Mouse (Mus musculus) MEL (cell line): ENCODE results near the gene Dnhd1. TPM values are rescaled to one million over a fixed set of nuclear protein-coding genes. Genes with fewer than 3 reads are reported as not detected.

ENCODE experiments used
- DNase-seq: peaks from one replicate; pipeline ENCODE4 v3.0.0; 2011; ENCODE audit warnings: low read depth, low spot score
- H3K27ac ChIP-seq: 2 replicates; pipeline ENCODE4 v1.5.1; 2012; ENCODE audit warnings: low read depth, mild to moderate bottlenecking, control low read depth, low read length, moderate library complexity; ENCODE audit not compliant: control insufficient read depth
- H3K27me3 ChIP-seq, 2 experiments: fragments of 150-350 bp in 1 of 2; sonication (generic) in 1 of 2; 2 replicates each; pipeline ENCODE4 v1.6.1; 2012; ENCODE audit warnings: low read length in 2 of 2, mild to moderate bottlenecking in 2 of 2, improper control_type of control experiment in 1 of 2, moderate library complexity in 1 of 2; ENCODE audit not compliant: insufficient read depth in 2 of 2, control insufficient read depth in 1 of 2
- H3K36me3 ChIP-seq, 2 experiments: 2 replicates each; pipeline ENCODE4 v1.6.1; 2012 to 2014; ENCODE audit warnings: low read length in 2 of 2, improper control_type of control experiment in 1 of 2, inconsistent platforms in 1 of 2, mild to moderate bottlenecking in 1 of 2; ENCODE audit not compliant: insufficient read depth in 2 of 2, control insufficient read depth in 1 of 2
- H3K4me1 ChIP-seq, 2 experiments: fragments of 150-350 bp in 1 of 2; sonication (generic) in 1 of 2; 2 replicates each; pipeline ENCODE4 v1.6.1; 2012; ENCODE audit warnings: low read length in 2 of 2, improper control_type of control experiment in 1 of 2, mild to moderate bottlenecking in 1 of 2; ENCODE audit not compliant: insufficient read depth in 2 of 2, control insufficient read depth in 1 of 2
- H3K4me3 ChIP-seq, 2 experiments: fragments of 150-350 bp in 1 of 2; sonication (generic) in 1 of 2; 2 replicates each; pipeline ENCODE4 v1.5.1; 2012; ENCODE audit warnings: low read depth in 2 of 2, low read length in 2 of 2, mild to moderate bottlenecking in 2 of 2, moderate library complexity in 2 of 2, control low read depth in 1 of 2, improper control_type of control experiment in 1 of 2; ENCODE audit not compliant: control insufficient read depth in 1 of 2, insufficient read depth in 1 of 2
- H3K79me2 ChIP-seq: 2 replicates; pipeline ENCODE4 v1.6.1; 2012; ENCODE audit warnings: mild to moderate bottlenecking, low read length, moderate library complexity; ENCODE audit not compliant: control insufficient read depth, poor library complexity, insufficient read depth
- H3K9ac ChIP-seq: 2 replicates; pipeline ENCODE4 v1.6.1; 2012; ENCODE audit warnings: low read depth, mild to moderate bottlenecking, control low read depth, low read length, moderate library complexity; ENCODE audit not compliant: control insufficient read depth, poor library complexity, severe bottlenecking
- H3K9me3 ChIP-seq: fragments of 150-350 bp; sonication (generic); replicated peaks from 2 replicates; pipeline ENCODE4 v1.6.1; 2012; ENCODE audit warnings: mild to moderate bottlenecking, low read length, improper control_type of control experiment, moderate library complexity; ENCODE audit not compliant: insufficient read depth
- ETS1 ChIP-seq: IDR thresholded peaks from 2 replicates; pipeline ENCODE4 v1.6.1; 2012; ENCODE audit warnings: low read depth, mild to moderate bottlenecking, inconsistent platforms, low read length, improper control_type of control experiment, moderate library complexity
- GATA1 ChIP-seq: IDR thresholded peaks from 2 replicates; pipeline ENCODE4 v1.6.1; 2011; ENCODE audit warnings: low read depth, low read length, improper control_type of control experiment
- HCFC1 ChIP-seq: IDR thresholded peaks from 2 replicates; pipeline ENCODE4 v1.6.1; 2012; ENCODE audit warnings: low read depth, mild to moderate bottlenecking, inconsistent platforms, low read length, improper control_type of control experiment, moderate library complexity
- MAZ ChIP-seq: IDR thresholded peaks from 2 replicates; pipeline ENCODE4 v1.6.1; 2012; ENCODE audit warnings: low read depth, mild to moderate bottlenecking, inconsistent platforms, low read length, improper control_type of control experiment
- MEF2A ChIP-seq: IDR thresholded peaks from 2 replicates; pipeline ENCODE4 v1.6.1; 2014; ENCODE audit warnings: low read depth, mild to moderate bottlenecking, inconsistent platforms, low read length, improper control_type of control experiment; ENCODE audit not compliant: poor library complexity, insufficient replicate concordance, severe bottlenecking; ENCODE audit errors: extremely low read depth
- NRF1 ChIP-seq: IDR thresholded peaks from 2 replicates; pipeline ENCODE4 v1.6.1; 2014; ENCODE audit warnings: low read depth, mild to moderate bottlenecking, inconsistent platforms, low read length, improper control_type of control experiment, moderate library complexity; ENCODE audit not compliant: poor library complexity, insufficient read depth, severe bottlenecking
- POLR2A ChIP-seq, 2 experiments: IDR thresholded peaks; 2 replicates each; pipeline ENCODE4 v1.6.1; 2011 to 2012; ENCODE audit warnings: low read length in 2 of 2, mild to moderate bottlenecking in 2 of 2, control low read depth in 1 of 2, improper control_type of control experiment in 1 of 2, low read depth in 1 of 2, moderate library complexity in 1 of 2; ENCODE audit not compliant: control insufficient read depth in 1 of 2, insufficient read depth in 1 of 2, poor library complexity in 1 of 2
- POLR2AphosphoS2 ChIP-seq: IDR thresholded peaks from 2 replicates; pipeline ENCODE4 v1.6.1; 2011; ENCODE audit warnings: low read length, improper control_type of control experiment
- SIN3A ChIP-seq: IDR thresholded peaks from 2 replicates; pipeline ENCODE4 v1.6.1; 2012; ENCODE audit warnings: low read length, improper control_type of control experiment, inconsistent platforms
- USF2 ChIP-seq, 2 experiments: IDR thresholded peaks; 2 replicates each; pipeline ENCODE4 v1.6.1; 2011 to 2012; ENCODE audit warnings: improper control_type of control experiment in 2 of 2, low read length in 2 of 2, borderline replicate concordance in 1 of 2, inconsistent platforms in 1 of 2, low read depth in 1 of 2, mild to moderate bottlenecking in 1 of 2; ENCODE audit not compliant: insufficient read depth in 1 of 2
- ZMIZ1 ChIP-seq: IDR thresholded peaks from 2 replicates; pipeline ENCODE4 v1.6.1; 2012; ENCODE audit warnings: low read depth, mild to moderate bottlenecking, inconsistent platforms, low read length, improper control_type of control experiment, moderate library complexity
- polyA plus RNA-seq, 2 experiments: library from polyadenylated mRNA; stranded (reverse) in 1 of 2; unstranded in 1 of 2; fragments of >175 nt in 1 of 2; fragments of >200 nt in 1 of 2; gene quantifications; 2 replicates each; pipeline versions ENCODE4 v1.2.1 to v1.2.4; 2012; ENCODE audit warnings: low replicate concordance in 2 of 2, low read depth in 1 of 2; ENCODE audit not compliant: insufficient read length in 2 of 2, insufficient read depth in 1 of 2, missing spikeins in 1 of 2
- total RNA-seq: library from RNA; depleted of rRNA; stranded (reverse); fragments of 300-350 nt; gene quantifications from 2 replicates; pipeline ENCODE4 v1.2.3, GENCODE M21; 2012

The Dnhd1 gene
- total and polyA plus RNA-seq, 3 experiments = 1.7 to 2.6 TPM; not detected in 1

GRCm38 (mm10) chr7:105738286-105738685 is 87.7 kb downstream of the Dnhd1 start:
- Histone ChIP-seq H3K79me2 (peaks cover 40% of the 10 kb centered on the region), H3K4me1 (peaks cover 14 to 25% of the 10 kb centered on the region in 2 experiments), H3K36me3 (peaks cover 4 to 23% of the 10 kb centered on the region in 2 experiments; a peak in 3 of 4 replicates), H3K27me3 (no peaks in the 10 kb centered on the region), H3K9me3 (no peaks in the 10 kb centered on the region), H3K27ac (peak overlapping the region; percentile 42), H3K9ac (peak overlapping the region; percentile 2), H3K4me3 (peak overlapping the region in 1 of 2 experiments; percentile 99; a peak in 1 of 4 replicates)
- DNase-seq = peak; percentile 64
- no peak for TF ChIP-seq MAZ
- 0 out of 2 replicates have a peak, but pooled peaks have one; percentile 4 for TF ChIP-seq HCFC1
- TF ChIP-seq SIN3A = peak; percentile 16; the same call in 1 of the 2 replicates

- Histone ChIP-seq H3K36me3 (peaks cover 4 to 23% of the 10 kb centered on the region in 2 experiments; a peak in 3 of 4 replicates), H3K27ac (peak overlapping the region; percentile 17; the same call in 1 of the 2 replicates), H3K4me1 (peaks cover 14 to 28% of the 10 kb centered on the region in 2 experiments), H3K9ac (peak overlapping the region; percentile 35), H3K9me3 (no peaks in the 10 kb centered on the region), H3K4me3 (peak overlapping the region in 1 of 2 experiments; percentile 11; a peak in 1 of 4 replicates), H3K79me2 (peaks cover 44% of the 10 kb centered on the region), H3K27me3 (no peaks in the 10 kb centered on the region)
- TF ChIP-seq MEF2A (no peak), HCFC1 (0 out of 2 replicates have a peak, but pooled peaks have one; percentile 4)
- peak; percentile 39 for DNase-seq
Measured at GRCm38 (mm10) chr7:105738948-105739347, 88.3 kb downstream of the Dnhd1 start.

- no peak overlapping the region for H3K27ac ChIP-seq
Measured at GRCm38 (mm10) chr7:105740089-105740795, 89.6 kb downstream of the Dnhd1 start.

More at GRCm38 (mm10) chr7:105740089-105740795, 89.6 kb downstream of the Dnhd1 start:
- Histone ChIP-seq H3K4me3 (no peak overlapping the region), H3K79me2 (peaks cover 35% of the 10 kb centered on the region), H3K4me1 (peaks cover 14 to 23% of the 10 kb centered on the region in 2 experiments), H3K9ac (no peak overlapping the region), H3K36me3 (peaks cover 4 to 22% of the 10 kb centered on the region in 2 experiments; a peak in 3 of 4 replicates), H3K9me3 (no peaks in the 10 kb centered on the region), H3K27me3 (no peaks in the 10 kb centered on the region)
- DNase-seq = no peak
- TF ChIP-seq USF2 (IDR thresholded peaks at IDR 0.05; ENCODE audit: borderline replicate concordance in 1 of 2, insufficient read depth in 1 of 2, low read depth in 1 of 2, low read length in 2 of 2) (no peak), GATA1 (no peak), ZMIZ1 (peak; percentile 59; the same call in 1 of the 2 replicates), ETS1 (no peak), POLR2AphosphoS2 (no peak), POLR2A (IDR thresholded peaks at IDR 0.05; ENCODE audit: control insufficient read depth in 1 of 2, insufficient read depth in 1 of 2, low read depth in 1 of 2, low read length in 2 of 2, poor library complexity in 1 of 2) (peak in 1 of 2 experiments; percentile 41; a peak in 1 of 4 replicates), NRF1 (no peak)
